7 mouse cellular contexts compared by ENCODE assay signal in genomic region chr2:157078793-157079700, GRCm38 (mm10). TPM values are rescaled to one million over a fixed set of nuclear protein-coding genes. Genes with fewer than 3 reads are reported as not detected.
DNase-seq lines count a peak whose midpoint lies in the region; ATAC-seq lines count a peak whose summit lies in the region.

TSS of gene Soga1 (minus strand) at chr2:157079254.

- peak within 1 kb of the TSS; percentile 99 for H3K27ac ChIP-seq in limb, embryonic 12.5 days
- peak within 1 kb of the TSS; percentile 99 for H3K27ac ChIP-seq in midbrain, embryonic 13.5 days

- H3K36me3 ChIP-seq in limb, embryonic 12.5 days = peaks cover 3% of the 10 kb centered on the region; the same call in 1 of the 2 replicates
- H3K36me3 ChIP-seq in midbrain, embryonic 13.5 days = peaks cover 7% of the 10 kb centered on the region; the same call in 1 of the 2 replicates

- ATAC-seq in limb, embryonic 12.5 days (ENCODE audit: insufficient number of reproducible peaks, insufficient read depth, low FRiP score, low TSS enrichment, low read depth) = peak; percentile 88
- peak; percentile 85 for ATAC-seq in midbrain, embryonic 13.5 days

- DNase-seq in adrenal gland, postnatal 25 days = peak; percentile 93
- DNase-seq in embryo, embryonic 9.5 days (ENCODE audit: extremely low spot score) = peak; percentile 90
- DNase-seq in heart, adult 11 months = peak; percentile 99
- DNase-seq in kidney, adult 18-20 months = peak; percentile 83
- DNase-seq in spleen, postnatal 4 days (ENCODE audit: low spot score in 2 of 2) = peak; percentile 60 to 79

- H3K27me3 ChIP-seq in limb, embryonic 12.5 days = no peaks in the 10 kb centered on the region
- H3K27me3 ChIP-seq in midbrain, embryonic 13.5 days = no peaks in the 10 kb centered on the region

- H3K4me2 ChIP-seq in limb, embryonic 12.5 days = peak within 1 kb of the TSS; percentile 76
- peak within 1 kb of the TSS; percentile 100 for H3K4me2 ChIP-seq in midbrain, embryonic 13.5 days (replicated peaks)

- WGBS in limb, embryonic 12.5 days = under 1% methylated on average over 95 of the region's 136 CpGs
- under 1% methylated on average over 77 of the region's 136 CpGs for WGBS in midbrain, embryonic 13.5 days

- H3K4me1 ChIP-seq in limb, embryonic 12.5 days (replicated peaks) = peaks cover 42% of the 10 kb centered on the region
- peaks cover 52% of the 10 kb centered on the region for H3K4me1 ChIP-seq in midbrain, embryonic 13.5 days (replicated peaks)

- peak within 1 kb of the TSS; percentile 99 for H3K9ac ChIP-seq in limb, embryonic 12.5 days (replicated peaks)
- peak within 1 kb of the TSS; percentile 100 for H3K9ac ChIP-seq in midbrain, embryonic 13.5 days (replicated peaks)

- peak within 1 kb of the TSS; percentile 99 for H3K4me3 ChIP-seq in limb, embryonic 12.5 days (replicated peaks)
- H3K4me3 ChIP-seq in midbrain, embryonic 13.5 days (replicated peaks) = peak within 1 kb of the TSS; percentile 98

- H3K9me3 ChIP-seq in limb, embryonic 12.5 days = no peaks in the 10 kb centered on the region
- H3K9me3 ChIP-seq in midbrain, embryonic 13.5 days = no peaks in the 10 kb centered on the region

RNA-seq across cellular contexts. Expression of gene Soga1, which starts in this region (rescaled TPM):
- 45.8 and 49.1 TPM in 2 replicates for total RNA-seq in adrenal gland, postnatal 25 days (2021)
- polyA plus RNA-seq in limb, embryonic 12.5 days (2016; fragmentation: Nextera tagmentation; extraction: Ambion mirVana) = 5.0 and 5.6 TPM in 2 replicates
- 6.2 and 6.4 TPM in 2 replicates for polyA plus RNA-seq in midbrain, embryonic 13.5 days (2015; fragmentation: Nextera tagmentation; extraction: Ambion mirVana)

Comparison
In these comparisons a context has a peak if more than half of its experiments do, and no peak if none do; other contexts are left out.
1. Peak in every context shown above with its lines: DNase-seq, ATAC-seq, H3K4me3 ChIP-seq and H3K27ac ChIP-seq.